Mouse (Mus musculus) forebrain, embryonic 13.5 days (tissue): ENCODE results near the gene Csnk1g2. TPM values are rescaled to one million over a fixed set of nuclear protein-coding genes. Genes with fewer than 3 reads are reported as not detected.

Source experiments
- ATAC-seq: fragments of 200-750 bp; cut with Nextera tagmentation; 2 replicates; pipeline ENCODE4 v1.8.0; 2017
- H3K27ac ChIP-seq: fragments of 300-500 bp; sonication (generic); 2 replicates; pipeline ENCODE4 v1.5.1; 2015; ENCODE audit warnings: inconsistent platforms, mild to moderate bottlenecking, moderate library complexity
- H3K27me3 ChIP-seq: fragments of 300-500 bp; sonication (generic); 2 replicates; pipeline ENCODE4 v1.6.1; 2015; ENCODE audit warnings: mild to moderate bottlenecking, inconsistent platforms
- H3K36me3 ChIP-seq: fragments of 300-500 bp; sonication (generic); 2 replicates; pipeline ENCODE4 v1.6.1; 2015; ENCODE audit warnings: mild to moderate bottlenecking, inconsistent platforms; ENCODE audit not compliant: poor library complexity, severe bottlenecking
- H3K4me1 ChIP-seq: fragments of 300-500 bp; sonication (generic); 2 replicates; pipeline ENCODE4 v1.6.1; 2015; ENCODE audit warnings: inconsistent platforms
- H3K4me2 ChIP-seq: fragments of 300-500 bp; sonication (generic); 2 replicates; pipeline ENCODE4 v1.6.1; 2015; ENCODE audit warnings: inconsistent platforms, mild to moderate bottlenecking, moderate library complexity
- H3K4me3 ChIP-seq: fragments of 300-500 bp; sonication (generic); 2 replicates; pipeline ENCODE4 v1.5.1; 2015; ENCODE audit warnings: mild to moderate bottlenecking, inconsistent platforms
- H3K9ac ChIP-seq: fragments of 300-500 bp; sonication (generic); 2 replicates; pipeline ENCODE4 v1.6.1; 2015; ENCODE audit warnings: mild to moderate bottlenecking, inconsistent platforms
- H3K9me3 ChIP-seq: fragments of 300-500 bp; sonication (generic); replicated peaks from 2 replicates; pipeline ENCODE4 v1.6.1; 2016; ENCODE audit warnings: inconsistent platforms
- WGBS: fragments of 180-500 bp; shearing (Covaris S2); methylation state at CpG from one replicate; pipeline ENCODE4 v1.1.7; 2015; 5-methylcytosine and 5-hydroxymethylcytosine counted together
- polyA plus RNA-seq: library from polyadenylated mRNA; unstranded; fragments of >200 nt; fragmentation: Nextera tagmentation; extraction: Ambion mirVana; gene quantifications from 2 replicates; pipeline ENCODE4 v1.2.1, GENCODE M21; 2015

Gene Csnk1g2
- polyA plus RNA-seq, 1 experiment from 2014 or later = 73.2 TPM

GRCm38 (mm10) chr10:80584642-80585552 is 37.7 kb upstream of the Csnk1g2 start:
- Histone ChIP-seq H3K9me3 (no peaks in the 10 kb centered on the region), H3K9ac (peak overlapping the region; percentile 26; the same call in 1 of the 2 replicates), H3K36me3 (peaks cover 39% of the 10 kb centered on the region), H3K4me2 (no peak overlapping the region), H3K27ac (no peak overlapping the region), H3K4me1 (peaks cover 26% of the 10 kb centered on the region), H3K4me3 (no peak overlapping the region), H3K27me3 (no peaks in the 10 kb centered on the region)
- no peak for ATAC-seq
- 77% methylated on average over 12 of the region's 12 CpGs for WGBS

GRCm38 (mm10) chr10:80585581-80585980 is 37.1 kb upstream of the Csnk1g2 start:
- no peak overlapping the region for H3K4me2 ChIP-seq
- H3K27ac ChIP-seq = no peak overlapping the region
- no peaks in the 10 kb centered on the region for H3K27me3 ChIP-seq
- no peak overlapping the region for H3K4me3 ChIP-seq
- H3K4me1 ChIP-seq = peaks cover 26% of the 10 kb centered on the region
- peaks cover 39% of the 10 kb centered on the region for H3K36me3 ChIP-seq
- ATAC-seq = no peak
- 0 out of 2 replicates have a peak overlapping the region, but pooled peaks have one; percentile 8 for H3K9ac ChIP-seq
- 98% methylated on average over 8 of the region's 8 CpGs for WGBS
- no peaks in the 10 kb centered on the region for H3K9me3 ChIP-seq

GRCm38 (mm10) chr10:80586407-80587304 is 36.0 kb upstream of the Csnk1g2 start:
- WGBS = 94% methylated on average over 41 of the region's 51 CpGs
- no peak for ATAC-seq
- no peak overlapping the region for H3K27ac ChIP-seq
- H3K4me2 ChIP-seq = no peak overlapping the region
- peaks cover 39% of the 10 kb centered on the region for H3K36me3 ChIP-seq
- no peak overlapping the region for H3K4me3 ChIP-seq
- no peaks in the 10 kb centered on the region for H3K27me3 ChIP-seq
- peaks cover 26% of the 10 kb centered on the region for H3K4me1 ChIP-seq
- H3K9ac ChIP-seq = no peak overlapping the region
- no peaks in the 10 kb centered on the region for H3K9me3 ChIP-seq

- WGBS = 41% methylated on average over 4 of the region's 4 CpGs
Observed at GRCm38 (mm10) chr10:80587305-80587657, 35.4 kb upstream of the Csnk1g2 start.

GRCm38 (mm10) chr10:80589127-80589878 is 33.3 kb upstream of the Csnk1g2 start:
- no peaks in the 10 kb centered on the region for H3K9me3 ChIP-seq
- H3K4me2 ChIP-seq = peak overlapping the region; percentile 94
- H3K27me3 ChIP-seq = no peaks in the 10 kb centered on the region
- H3K4me3 ChIP-seq = peak overlapping the region; percentile 90
- peaks cover 26% of the 10 kb centered on the region for H3K36me3 ChIP-seq
- no peak overlapping the region for H3K27ac ChIP-seq
- WGBS = 23% methylated on average over 12 of the region's 12 CpGs
- peaks cover 26% of the 10 kb centered on the region for H3K4me1 ChIP-seq
- ATAC-seq = no peak
- peak overlapping the region; percentile 96 for H3K9ac ChIP-seq

More at GRCm38 (mm10) chr10:80587305-80587657, 35.4 kb upstream of the Csnk1g2 start:
- Histone ChIP-seq H3K4me3 (no peak overlapping the region), H3K27ac (no peak overlapping the region), H3K27me3 (no peaks in the 10 kb centered on the region), H3K36me3 (peaks cover 39% of the 10 kb centered on the region), H3K4me1 (peaks cover 26% of the 10 kb centered on the region), H3K9ac (0 out of 2 replicates have a peak overlapping the region, but pooled peaks have one; percentile 16), H3K4me2 (no peak overlapping the region), H3K9me3 (no peaks in the 10 kb centered on the region)
- ATAC-seq = no peak

GRCm38 (mm10) chr10:80589879-80590854 is 32.5 kb upstream of the Csnk1g2 start, which contains the start of gene Abhd17a:
Abhd17a (minus strand) TSS chr10:80590341.
- Histone ChIP-seq H3K36me3 (peaks cover 18% of the 10 kb centered on the region), H3K4me1 (peaks cover 26% of the 10 kb centered on the region), H3K9me3 (no peaks in the 10 kb centered on the region), H3K27me3 (0 out of 2 replicates have a peak, but pooled peaks cover 3% of the 10 kb centered on the region), H3K27ac (0 out of 2 replicates have a peak within 1 kb of the TSS, but pooled peaks have one; percentile 21), H3K9ac (peak within 1 kb of the TSS; percentile 96), H3K4me3 (peak within 1 kb of the TSS; percentile 90), H3K4me2 (peak within 1 kb of the TSS; percentile 94)
- 0% methylated on average over 60 of the region's 73 CpGs for WGBS
- peak; percentile 98 for ATAC-seq

GRCm38 (mm10) chr10:80596318-80596717 is 26.3 kb upstream of the Csnk1g2 start:
- WGBS = 37% methylated on average over 4 of the region's 4 CpGs

GRCm38 (mm10) chr10:80602698-80603325 is 19.8 kb upstream of the Csnk1g2 start, which contains the start of the genes Scamp4 and Adat3:
Scamp4 (plus strand) TSS chr10:80602872.
Adat3 (plus strand) TSS chr10:80602880.
- Histone ChIP-seq H3K4me1 (peaks cover 25% of the 10 kb centered on the region), H3K36me3 (peaks cover 18% of the 10 kb centered on the region), H3K27me3 (peaks cover 6% of the 10 kb centered on the region; the same call in 1 of the 2 replicates), H3K4me3 (peak within 1 kb of the TSS; percentile 60), H3K27ac (peak within 1 kb of the TSS; percentile 80), H3K9me3 (no peaks in the 10 kb centered on the region), H3K9ac (peak within 1 kb of the TSS; percentile 66), H3K4me2 (peak within 1 kb of the TSS; percentile 89)
- under 1% methylated on average over 54 of the region's 54 CpGs for WGBS
- peak; percentile 97 for ATAC-seq

More at GRCm38 (mm10) chr10:80596318-80596717, 26.3 kb upstream of the Csnk1g2 start:
- ATAC-seq = no peak
- H3K27me3 ChIP-seq = peaks cover 17% of the 10 kb centered on the region; the same call in 1 of the 2 replicates
- H3K27ac ChIP-seq = no peak overlapping the region
- no peaks in the 10 kb centered on the region for H3K9me3 ChIP-seq
- no peak overlapping the region for H3K4me3 ChIP-seq
- H3K4me2 ChIP-seq = no peak overlapping the region
- no peak overlapping the region for H3K9ac ChIP-seq
- no peaks in the 10 kb centered on the region for H3K4me1 ChIP-seq
- H3K36me3 ChIP-seq = no peaks in the 10 kb centered on the region

- peaks cover under 1% of the 10 kb centered on the region; the same call in 1 of the 2 replicates for H3K27me3 ChIP-seq
- peak overlapping the region; percentile 66 for H3K9ac ChIP-seq
- H3K9me3 ChIP-seq = no peaks in the 10 kb centered on the region
- peak overlapping the region; percentile 80 for H3K27ac ChIP-seq
- WGBS = 34% methylated on average over 7 of the region's 7 CpGs
- H3K4me3 ChIP-seq = peak overlapping the region; percentile 60
- peaks cover 25% of the 10 kb centered on the region for H3K4me1 ChIP-seq
- ATAC-seq = no peak; the same call in 1 of the 2 replicates
- peaks cover 24% of the 10 kb centered on the region for H3K36me3 ChIP-seq
- peak overlapping the region; percentile 89 for H3K4me2 ChIP-seq
Observed at GRCm38 (mm10) chr10:80603364-80603763, 19.3 kb upstream of the Csnk1g2 start.

- H3K36me3 ChIP-seq = peaks cover 31% of the 10 kb centered on the region
- H3K4me3 ChIP-seq = peak overlapping the region; percentile 60
- peak overlapping the region; percentile 66 for H3K9ac ChIP-seq
- no peak overlapping the region for H3K27ac ChIP-seq
- peaks cover 25% of the 10 kb centered on the region for H3K4me1 ChIP-seq
- peak overlapping the region; percentile 89 for H3K4me2 ChIP-seq
- H3K27me3 ChIP-seq = no peaks in the 10 kb centered on the region
- no peak for ATAC-seq
- H3K9me3 ChIP-seq = no peaks in the 10 kb centered on the region
- WGBS = 92% methylated on average over 7 of the region's 7 CpGs
Observed at GRCm38 (mm10) chr10:80604001-80604509, 18.6 kb upstream of the Csnk1g2 start.
